Mouse (Mus musculus) urinary bladder, postnatal 4 days (tissue): Measurements from ENCODE around the gene Asphd1.
"Not testable (repeated sequence)": the region's sequence is repeated elsewhere in the genome, so short reads cannot be mapped to it uniquely, and the experiment has no call there.

Source experiments
- DNase-seq, 2 experiments: peaks; one replicate each; pipeline ENCODE4 v3.0.0; 2021 to 2022; ENCODE audit warnings: low spot score in 2 of 2

Gene Asphd1

GRCm38 (mm10) chr7:126950647-126951615, 1.5 kb upstream of the Asphd1 start:
- no peak for DNase-seq

DNA sequence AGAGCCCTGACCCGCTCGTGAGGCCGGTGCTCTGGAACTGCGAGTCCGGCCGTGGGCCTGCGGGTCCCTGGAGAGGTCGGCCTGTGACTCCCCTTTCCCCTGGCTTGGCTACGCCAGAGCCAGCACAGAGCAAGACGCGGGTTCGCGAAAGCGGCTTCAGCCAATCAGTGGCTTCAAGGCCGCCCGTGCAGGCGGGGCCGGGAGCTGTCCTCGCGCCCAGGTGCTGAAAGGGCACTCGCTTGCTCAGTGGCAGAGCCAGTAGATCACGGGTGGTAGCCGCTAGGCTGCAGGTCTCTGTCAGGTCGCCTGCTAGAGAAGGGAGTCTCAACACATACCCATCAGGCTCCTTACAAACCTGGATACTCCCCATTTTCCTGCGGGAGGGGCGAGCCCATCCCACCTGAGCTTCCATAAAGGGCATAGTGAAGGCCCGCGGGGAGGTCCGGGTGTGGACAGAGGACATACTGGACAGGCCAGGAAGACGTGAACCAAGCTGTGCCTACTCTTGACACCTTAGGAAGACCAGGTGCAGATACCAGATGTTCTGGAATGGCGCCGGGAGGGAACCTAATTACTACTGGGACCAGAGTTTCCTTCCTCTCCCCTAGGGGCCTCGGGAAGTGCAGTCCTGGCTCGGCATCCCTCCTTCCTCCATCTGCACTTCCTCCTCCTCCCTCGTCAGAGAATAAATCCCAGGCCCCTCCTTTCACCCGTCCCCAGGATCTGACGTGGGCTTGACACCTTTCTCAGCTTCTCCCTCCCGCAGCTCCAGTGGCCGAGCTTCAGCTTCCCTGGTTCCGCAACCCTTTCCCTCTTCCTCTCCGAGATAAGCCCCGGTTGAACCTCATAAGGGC, 638 bp upstream of the Asphd1 start, which contains the start of gene Sez6l2:
Gene Sez6l2 (plus strand): TSS at position 771 of the 854 bp plus-strand sequence.
- DNase-seq, result peak; percentile 81 to 94

GRCm38 (mm10) chr7:126948626-126949025, 756 bp downstream of the Asphd1 start:
- DNase-seq, result no peak

DNA sequence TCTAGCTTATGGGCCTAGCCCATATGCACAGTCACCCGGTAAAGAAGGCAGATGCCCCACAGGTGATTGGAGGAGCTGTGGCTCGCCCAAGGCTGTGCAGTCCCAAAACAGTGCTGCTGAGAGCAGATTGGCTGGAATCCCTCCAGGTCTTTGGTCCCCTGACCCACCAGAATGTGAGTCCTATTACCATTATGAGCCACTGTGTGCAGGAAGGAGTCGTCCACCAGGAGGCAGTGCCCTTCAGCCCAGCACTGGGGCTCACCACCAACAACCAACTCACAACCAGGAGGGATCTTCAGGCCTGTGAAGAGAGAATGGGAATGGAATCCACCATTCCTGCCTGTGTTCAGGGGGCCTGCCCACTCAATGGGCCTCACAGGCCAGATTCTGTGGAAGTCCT, 2.9 kb downstream of the Asphd1 start:
- no peak for DNase-seq

- DNase-seq, result no peak
These were observed 7.6 kb downstream of the Asphd1 start for GRCm38 (mm10) chr7:126941801-126942200.

DNA sequence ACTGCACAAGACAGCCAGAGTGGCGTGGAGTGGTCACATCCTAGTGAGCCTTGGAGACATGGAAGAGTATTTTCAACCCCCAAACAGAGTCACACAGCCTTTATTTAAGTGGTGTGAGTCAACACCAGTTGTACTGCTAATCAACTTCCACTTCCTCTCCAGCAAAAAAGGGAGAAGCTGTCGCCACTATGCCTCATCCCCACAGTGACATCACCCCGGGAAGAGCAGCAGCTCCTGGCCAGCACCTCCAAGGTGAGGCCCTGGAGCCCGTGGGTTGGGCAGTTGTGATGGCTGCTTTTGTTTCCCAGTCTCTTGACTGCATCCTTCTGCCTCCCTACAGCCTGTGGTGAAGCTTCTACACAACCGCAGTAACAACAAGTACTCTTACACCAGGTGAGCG, 8.2 kb downstream of the Asphd1 start:
- no peak for DNase-seq

- DNase-seq, result no peak
These were observed 16.7 kb downstream of the Asphd1 start for GRCm38 (mm10) chr7:126932652-126933051.

- DNase-seq, result no peak
These were observed 20.3 kb downstream of the Asphd1 start for GRCm38 (mm10) chr7:126929046-126929445.

GRCm38 (mm10) chr7:126928384-126929037, 20.9 kb downstream of the Asphd1 start, which contains the start of gene Kctd13:
Gene Kctd13 (plus strand): TSS chr7:126928879.
- DNase-seq, result peak; percentile 93 to 94

DNA sequence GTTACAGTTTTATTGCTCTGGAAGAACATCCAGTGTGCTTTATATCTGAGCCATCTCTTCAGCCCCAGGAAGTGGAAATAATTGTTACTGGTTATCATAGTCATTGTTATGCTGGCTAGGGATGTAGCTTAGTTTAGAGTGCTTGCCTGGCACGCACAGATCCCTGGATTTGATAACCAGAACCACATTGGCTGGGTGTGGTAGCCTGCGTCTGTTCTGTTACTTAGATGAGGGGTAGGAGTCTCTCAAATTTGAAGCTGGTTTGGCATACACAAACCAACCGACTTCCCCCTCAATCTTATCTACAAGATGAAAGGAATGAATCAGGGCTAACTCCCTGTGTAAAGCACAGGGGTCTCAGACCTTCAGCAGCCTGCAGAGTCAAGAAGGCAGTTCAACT, 23.1 kb downstream of the Asphd1 start:
- DNase-seq, result no peak

DNA sequence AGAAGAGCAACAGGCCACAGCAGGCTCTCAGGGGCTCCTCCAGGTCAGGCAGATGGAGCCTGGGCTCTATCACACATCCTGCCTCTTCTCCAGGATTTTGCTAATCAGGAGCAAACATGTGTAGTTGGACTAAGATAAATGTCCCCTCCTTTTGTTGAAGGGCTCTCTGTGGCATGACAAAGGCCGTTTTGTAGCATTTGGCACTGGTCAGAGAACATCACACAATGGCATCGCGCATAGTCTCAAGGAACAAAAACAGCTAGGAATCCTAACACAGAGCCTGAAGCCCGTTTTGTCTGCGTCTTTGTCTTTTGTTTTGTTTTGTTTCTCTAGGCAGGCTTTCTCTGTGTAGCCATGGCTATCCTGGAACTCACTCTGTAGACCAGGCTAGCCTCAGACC, 25.4 kb downstream of the Asphd1 start:
- DNase-seq, result no peak

DNA sequence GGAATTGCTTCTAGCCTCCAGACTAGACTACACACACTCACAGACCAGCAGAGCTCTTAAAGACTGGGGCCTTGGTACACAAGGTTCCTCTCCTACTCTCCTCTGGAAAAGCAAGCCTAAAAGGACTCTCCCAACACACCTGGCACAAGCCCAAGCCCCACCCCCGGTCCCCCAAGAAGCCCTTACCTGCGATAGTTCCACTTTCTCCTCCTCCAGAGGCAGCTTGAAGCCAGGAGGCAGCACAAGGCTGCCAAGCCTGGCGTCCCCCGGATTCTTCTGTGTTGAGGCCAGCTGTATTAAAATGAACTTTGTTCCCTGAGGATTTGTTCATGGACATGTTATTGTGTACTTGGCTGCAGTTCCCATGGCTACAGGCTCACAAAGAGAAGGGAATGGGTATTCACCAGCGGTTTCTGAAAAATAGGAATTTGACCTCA, 26.7 kb downstream of the Asphd1 start, which contains the start of gene Tmem219:
Gene Tmem219 (minus strand): TSS at position 294 of the 437 bp plus-strand sequence.
- DNase-seq, result peak; percentile 59 to 67

- DNase-seq, result no peak
These were observed 27.8 kb downstream of the Asphd1 start for GRCm38 (mm10) chr7:126921563-126921962.

DNA sequence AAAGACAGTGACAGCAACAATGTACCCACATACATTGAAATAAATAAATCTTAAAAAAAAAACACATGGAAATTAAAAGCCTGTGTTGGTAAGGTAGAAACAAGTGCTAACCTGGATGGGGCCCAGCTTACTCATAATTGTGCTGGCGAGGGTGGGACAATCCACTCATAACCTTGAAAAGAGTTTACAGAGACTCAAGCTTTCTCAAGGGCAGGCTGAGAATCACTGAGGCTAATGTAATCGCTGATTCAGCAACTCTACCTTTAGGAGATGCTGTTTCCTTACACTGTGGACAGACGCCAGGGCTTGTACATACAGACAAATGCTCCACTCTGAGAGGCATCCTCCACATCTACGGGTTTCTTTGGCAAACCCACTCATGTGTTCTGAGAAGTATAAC, 29.4 kb downstream of the Asphd1 start:
- no peak for DNase-seq

GRCm38 (mm10) chr7:126918356-126918755, 31.0 kb downstream of the Asphd1 start:
- DNase-seq, result not testable (repeated sequence)

DNA sequence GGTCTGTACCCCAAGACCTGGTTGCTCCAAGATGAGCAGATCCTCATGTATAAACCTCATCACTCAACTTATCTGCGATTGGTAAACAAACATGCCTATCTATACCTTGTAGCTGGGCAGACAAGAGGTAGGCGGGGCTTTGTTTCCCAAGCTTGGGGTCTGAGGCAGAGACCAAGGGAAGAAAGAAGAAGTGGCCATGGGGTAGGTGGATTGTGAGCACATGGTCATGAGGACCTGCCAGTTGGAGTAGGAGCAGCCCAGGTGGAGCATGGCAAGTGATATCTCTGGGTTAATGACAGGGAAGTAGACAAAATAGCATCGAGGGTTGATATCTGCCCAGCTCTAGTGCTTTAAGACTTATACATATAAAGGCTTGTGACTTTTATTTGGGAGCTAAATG, 34.5 kb downstream of the Asphd1 start:
- no peak for DNase-seq

GRCm38 (mm10) chr7:126905590-126905989, 43.8 kb downstream of the Asphd1 start:
- no peak for DNase-seq

GRCm38 (mm10) chr7:126899781-126900180, 49.6 kb downstream of the Asphd1 start:
- not testable (repeated sequence) for DNase-seq

- DNase-seq, result peak; percentile 97 to 99
These were observed 51.0 kb downstream of the Asphd1 start for GRCm38 (mm10) chr7:126898102-126898990.

DNA sequence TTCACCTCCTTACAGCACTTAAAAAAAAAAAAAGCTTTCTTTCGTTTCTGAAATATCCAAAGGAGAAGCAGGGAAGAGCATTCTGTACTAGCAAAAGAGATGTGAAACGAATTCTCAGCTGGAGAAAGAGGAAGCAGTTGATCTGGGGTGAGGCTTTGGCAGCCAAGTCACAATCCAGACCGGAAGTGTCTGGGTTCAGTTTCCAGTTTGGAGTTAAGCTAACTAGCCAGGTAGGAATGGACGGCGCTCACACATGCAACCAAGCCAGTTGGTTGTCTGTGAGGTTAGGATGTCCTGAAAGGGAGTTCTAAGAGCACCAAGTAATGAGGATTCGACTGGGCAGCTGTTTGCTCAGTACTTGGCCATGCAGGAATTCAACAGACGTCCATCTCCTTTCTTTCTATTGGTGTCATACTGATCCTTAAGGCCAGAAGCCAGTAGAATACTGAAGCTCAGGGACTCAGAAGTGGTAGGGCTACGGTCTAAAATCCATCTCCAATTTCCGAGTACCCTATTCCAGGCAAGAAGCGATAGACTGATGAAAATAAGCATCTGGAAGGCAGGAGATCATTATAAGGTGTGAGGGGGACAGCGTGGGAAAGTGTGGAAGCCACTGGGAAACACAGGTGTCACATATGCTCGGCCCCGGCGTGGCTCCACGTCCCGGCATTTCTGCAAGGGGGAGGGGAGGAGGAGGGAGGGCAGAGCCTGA, 51.8 kb downstream of the Asphd1 start:
- no peak for DNase-seq
